Mouse (Mus musculus) adrenal gland, adult 8-10 months (tissue): ENCODE data around the gene Ndfip2. TPM values are rescaled to one million over a fixed set of nuclear protein-coding genes. Genes with fewer than 3 reads are reported as not detected.

ENCODE experiments used
- DNase-seq: peaks from one replicate; pipeline ENCODE4 v3.0.0; 2022
- total RNA-seq, 4 experiments: library from RNA; stranded (reverse); gene quantifications; 2 replicates each; pipeline ENCODE4 v1.2.4; 2022

The Ndfip2 gene
- 10 to 100 TPM; 39.5 to 42.7 (median 40.2) TPM for total RNA-seq

GRCm38 (mm10) chr14:105258379-105259034 is at the start of gene Ndfip2:
Gene Ndfip2, plus strand, starts transcription at chr14:105258573.
- peak; percentile 80 for DNase-seq

GRCm38 (mm10) chr14:105219525-105220376 is 38.6 kb upstream of the Ndfip2 start:
- no peak for DNase-seq

- no peak for DNase-seq
Measured at GRCm38 (mm10) chr14:105222240-105222639, 36.1 kb upstream of the Ndfip2 start.

GRCm38 (mm10) chr14:105225790-105226189 is 32.6 kb upstream of the Ndfip2 start:
- no peak for DNase-seq

GRCm38 (mm10) chr14:105232421-105232820 is 26.0 kb upstream of the Ndfip2 start:
- DNase-seq = peak; percentile 13

- peak; percentile 56 for DNase-seq
Measured at GRCm38 (mm10) chr14:105236596-105236995, 21.8 kb upstream of the Ndfip2 start.

- DNase-seq = no peak
Measured at GRCm38 (mm10) chr14:105237736-105238135, 20.6 kb upstream of the Ndfip2 start.

GRCm38 (mm10) chr14:105238450-105239038 is 19.8 kb upstream of the Ndfip2 start:
- no peak for DNase-seq

- DNase-seq = no peak
Measured at GRCm38 (mm10) chr14:105240120-105240519, 18.3 kb upstream of the Ndfip2 start.

GRCm38 (mm10) chr14:105243805-105244443 is 14.4 kb upstream of the Ndfip2 start:
- DNase-seq = no peak

GRCm38 (mm10) chr14:105251038-105251437 is 7.3 kb upstream of the Ndfip2 start:
- DNase-seq = no peak

GRCm38 (mm10) chr14:105253304-105253703 is 5.1 kb upstream of the Ndfip2 start:
- no peak for DNase-seq

- no peak for DNase-seq
Measured at GRCm38 (mm10) chr14:105254401-105254800, 4.0 kb upstream of the Ndfip2 start.

GRCm38 (mm10) chr14:105255620-105256019 is 2.8 kb upstream of the Ndfip2 start:
- DNase-seq = peak; percentile 56

- DNase-seq = peak; percentile 43
Measured at GRCm38 (mm10) chr14:105259035-105259880, 885 bp downstream of the Ndfip2 start.

- DNase-seq = no peak
Measured at GRCm38 (mm10) chr14:105262923-105263322, 4.5 kb downstream of the Ndfip2 start.

- DNase-seq = no peak
Measured at GRCm38 (mm10) chr14:105267095-105267494, 8.7 kb downstream of the Ndfip2 start.

GRCm38 (mm10) chr14:105272030-105272429 is 13.7 kb downstream of the Ndfip2 start:
- no peak for DNase-seq

- DNase-seq = no peak
Measured at GRCm38 (mm10) chr14:105272539-105272938, 14.2 kb downstream of the Ndfip2 start.

- DNase-seq = no peak
Measured at GRCm38 (mm10) chr14:105275196-105275595, 16.8 kb downstream of the Ndfip2 start.

- DNase-seq = no peak
Measured at GRCm38 (mm10) chr14:105277277-105277676, 18.9 kb downstream of the Ndfip2 start.

- no peak for DNase-seq
Measured at GRCm38 (mm10) chr14:105284062-105284461, 25.7 kb downstream of the Ndfip2 start.
